Mouse (Mus musculus) embryo, embryonic 10.5 days (tissue): ENCODE data around the gene Arl10.
A peak's percentile ranks its signal among the peaks of the same experiment; 100 is the strongest.

ENCODE experiments used
- DNase-seq: peaks from one replicate; pipeline ENCODE4 v3.0.0-alpha.2; 2015; ENCODE audit warnings: low spot score

Gene Arl10

GRCm38 (mm10) chr13:54621155-54621932, 46.5 kb downstream of the Arl10 start, which contains the start of gene Faf2:
TSS of gene Faf2 (plus strand) at chr13:54621784.
- DNase-seq = peak; percentile 97

GRCm38 (mm10) chr13:54621960-54622521, 47.2 kb downstream of the Arl10 start:
- peak; percentile 40 for DNase-seq

- DNase-seq = no peak
Observed at GRCm38 (mm10) chr13:54629128-54629527, 54.3 kb downstream of the Arl10 start.
